Mouse (Mus musculus) inflammation-experienced regulatory T-cells, adult 16 weeks (primary cell): Measurements from ENCODE around the gene Strc. TPM values are rescaled to one million over a fixed set of nuclear protein-coding genes. Genes with fewer than 3 reads are reported as not detected.

Experiments used
- polyA plus RNA-seq: library from polyadenylated mRNA; unstranded; fragments of 100-300 nt; shearing (Covaris generic); gene quantifications from one replicate; pipeline ENCODE4 v1.2.1, GENCODE M21; 2017

The Strc gene
- polyA plus RNA-seq, result 0.11 TPM

GRCm38 (mm10) chr2:121386961-121387575, at the start of gene Strc:
Gene Strc (minus strand): TSS chr2:121387168.

GRCm38 (mm10) chr2:121413387-121414042, 26.5 kb upstream of the Strc start, which contains the start of the genes Pdia3 and Catsper2:
Gene Pdia3 (plus strand): TSS chr2:121413775.
Gene Catsper2 (minus strand): TSS chr2:121413792.

GRCm38 (mm10) chr2:121357494-121357893, 29.5 kb downstream of the Strc start, which contains the start of gene Ckmt1:
Gene Ckmt1 (plus strand): TSS chr2:121357714.

GRCm38 (mm10) chr2:121354820-121355592, 32.0 kb downstream of the Strc start, which contains the start of gene Ppip5k1:
Gene Ppip5k1 (minus strand): TSS chr2:121355396.

Other genes with a start within 250 kb of the Strc start
- gene Adal, start 246.7 kb downstream of the Strc start, polyA plus RNA-seq, result 20.7 TPM
- 15.6 TPM for gene Lcmt2, start 246.5 kb downstream of the Strc start, polyA plus RNA-seq
- 117 TPM for gene Tubgcp4, start 216.5 kb downstream of the Strc start, polyA plus RNA-seq
- gene Zscan29, start 216.0 kb downstream of the Strc start, polyA plus RNA-seq, result 64.1 TPM
- 82.8 TPM for gene Trp53bp1, start 115.8 kb downstream of the Strc start, polyA plus RNA-seq
- gene Map1a, start 97.6 kb downstream of the Strc start, polyA plus RNA-seq, result 0.05 TPM
- gene Ppip5k1, start 31.8 kb downstream of the Strc start, polyA plus RNA-seq, result 17.5 TPM
- gene Ckmt1, start 29.5 kb downstream of the Strc start, polyA plus RNA-seq, result not detected
- gene Pdia3, start 26.6 kb upstream of the Strc start, polyA plus RNA-seq, result 689 TPM
- 1.8 TPM for gene Catsper2, start 26.6 kb upstream of the Strc start, polyA plus RNA-seq
- 0.74 TPM for gene Ell3, start 57.1 kb upstream of the Strc start, polyA plus RNA-seq
- gene Serf2, start 62.0 kb upstream of the Strc start, polyA plus RNA-seq, result 500 TPM
- 154 TPM for gene Hypk, start 66.1 kb upstream of the Strc start, polyA plus RNA-seq
- gene Serinc4, start 69.6 kb upstream of the Strc start, polyA plus RNA-seq, result 0.15 TPM
- 121 TPM for gene Mfap1b, start 86.9 kb upstream of the Strc start, polyA plus RNA-seq
- 42.8 TPM for gene Mfap1a, start 119.5 kb upstream of the Strc start, polyA plus RNA-seq
- 7.5 TPM for gene Wdr76, start 119.6 kb upstream of the Strc start, polyA plus RNA-seq